Mouse (Mus musculus): ENCODE measurements around the gene Phf24. TPM values are rescaled to one million over a fixed set of nuclear protein-coding genes. Genes with fewer than 3 reads are reported as not detected.

Gene Phf24
- polyA plus RNA-seq, 1 experiment, result not detected

DNA sequence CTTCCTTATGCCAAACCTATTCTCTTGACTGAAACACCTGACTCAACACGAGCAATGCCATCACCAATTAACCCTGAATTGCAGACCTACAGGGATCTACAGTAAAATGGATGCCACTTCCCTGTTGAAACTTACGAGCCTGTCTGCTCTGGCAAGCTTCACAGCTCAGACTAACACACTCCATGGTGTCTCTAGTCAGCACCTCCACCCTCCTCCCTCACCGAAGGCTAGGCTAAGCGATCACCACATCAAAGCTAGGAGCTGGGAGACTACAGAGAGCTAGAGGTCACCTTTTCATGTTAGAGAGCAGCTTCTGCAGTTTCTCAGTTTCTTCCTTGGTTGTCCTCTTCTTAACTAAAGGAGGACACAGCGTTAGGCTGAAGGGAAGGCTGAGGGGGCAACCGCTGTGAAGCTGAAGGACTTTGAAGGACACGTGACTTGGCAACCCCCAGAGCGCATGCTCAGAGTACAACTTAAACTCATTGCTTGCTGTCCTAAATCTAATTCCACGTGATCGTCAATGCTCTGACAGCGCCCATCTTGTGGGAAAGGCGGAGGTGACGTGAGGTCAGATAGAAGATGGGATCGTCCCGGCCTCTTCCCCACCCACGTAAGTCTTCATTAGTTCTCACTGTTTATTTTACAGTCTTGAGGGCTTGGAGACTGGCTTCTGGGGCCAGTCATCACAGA is 43.6 kb upstream of the Phf24 start:
- Histone ChIP-seq H3K36me3 (ENCODE audit: control insufficient read depth, insufficient read depth) (no peaks in the 10 kb centered on the region), H3K4me3 (no peak overlapping the region), H3K4me2 (ENCODE audit: low read depth) (no peak overlapping the region), H3K79me2 (ENCODE audit: control insufficient read depth, insufficient read depth) (no peaks in the 10 kb centered on the region), H3ac (ENCODE audit: control insufficient read depth, insufficient read length) (no peak overlapping the region), H3K27me3 (ENCODE audit: control insufficient read depth, insufficient read depth, insufficient read length) (peaks cover 62% of the 10 kb centered on the region)
- TF ChIP-seq TCF12 (IDR thresholded peaks at IDR 0.05; ENCODE audit: insufficient read depth, poor library complexity, severe bottlenecking), result no peak
- no peak for TF ChIP-seq REST (IDR thresholded peaks at IDR 0.05; ENCODE audit: insufficient read depth, insufficient read length)
- TF ChIP-seq POLR2A (IDR thresholded peaks at IDR 0.05; ENCODE audit: insufficient read length, low read depth), result no peak
- TF ChIP-seq E2F4 (IDR thresholded peaks at IDR 0.05; ENCODE audit: insufficient read depth), result no peak
- TF ChIP-seq SRF (IDR thresholded peaks at IDR 0.05; ENCODE audit: control insufficient read depth, insufficient read length, low read depth), result no peak
- no peak for TF ChIP-seq TCF3 (IDR thresholded peaks at IDR 0.05; ENCODE audit: insufficient read length, low read depth)
- no peak for TF ChIP-seq USF1 (IDR thresholded peaks at IDR 0.05; ENCODE audit: low read depth)
- no peak for TF ChIP-seq CEBPB (IDR thresholded peaks at IDR 0.05; ENCODE audit: insufficient read depth, poor library complexity, severe bottlenecking)
- TF ChIP-seq POLR2AphosphoS2 (IDR thresholded peaks at IDR 0.05; ENCODE audit: insufficient read length, low read depth), result no peak
- TF ChIP-seq MYOG (IDR thresholded peaks at IDR 0.05; ENCODE audit: control insufficient read depth in 1 of 3, insufficient read depth in 1 of 3, insufficient read length in 2 of 3, low read depth in 2 of 3), result no peak
- TF ChIP-seq MAX (IDR thresholded peaks at IDR 0.05; ENCODE audit: low read depth), result no peak
- TF ChIP-seq MYOD1 (IDR thresholded peaks at IDR 0.05; ENCODE audit: control insufficient read depth in 1 of 3, insufficient read length in 2 of 3, low read depth in 2 of 3), result no peak

DNA sequence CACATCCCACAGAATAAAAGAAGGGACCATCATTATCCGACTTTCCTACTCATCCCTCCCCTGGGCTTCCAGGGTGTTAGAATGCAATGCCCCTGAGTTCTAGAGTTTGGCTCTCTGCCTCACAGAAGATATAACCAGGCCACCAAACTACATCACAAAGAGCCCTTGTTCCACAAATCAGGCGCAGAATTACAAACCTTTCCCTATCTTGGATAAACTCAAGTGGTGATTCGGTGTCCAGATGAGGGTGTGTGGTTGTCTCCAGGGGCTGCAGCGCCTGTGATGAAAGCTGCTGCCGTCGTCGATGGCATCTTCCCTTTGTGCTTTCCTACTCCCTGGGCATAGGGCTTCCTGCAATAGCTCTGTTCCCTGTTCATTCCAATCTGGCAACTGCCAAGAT is 42.3 kb upstream of the Phf24 start, which contains the start of gene Fam205c:
Fam205c (minus strand) TSS at position 101 of the 400 bp plus-strand sequence.
- peaks cover 61% of the 10 kb centered on the region for H3K27me3 ChIP-seq (ENCODE audit: control insufficient read depth, insufficient read depth, insufficient read length)
- no peak within 1 kb of the TSS for H3K4me3 ChIP-seq
- H3K36me3 ChIP-seq (ENCODE audit: control insufficient read depth, insufficient read depth), result no peaks in the 10 kb centered on the region
- H3ac ChIP-seq (ENCODE audit: control insufficient read depth, insufficient read length), result no peak within 1 kb of the TSS
- H3K79me2 ChIP-seq (ENCODE audit: control insufficient read depth, insufficient read depth), result no peaks in the 10 kb centered on the region
- TF ChIP-seq USF1 (IDR thresholded peaks at IDR 0.05; ENCODE audit: low read depth), result no peak
- no peak for TF ChIP-seq SRF (IDR thresholded peaks at IDR 0.05; ENCODE audit: control insufficient read depth, insufficient read length, low read depth)
- no peak for TF ChIP-seq POLR2AphosphoS2 (IDR thresholded peaks at IDR 0.05; ENCODE audit: insufficient read length, low read depth)
- TF ChIP-seq MAX (IDR thresholded peaks at IDR 0.05; ENCODE audit: low read depth), result no peak
- TF ChIP-seq TCF12 (IDR thresholded peaks at IDR 0.05; ENCODE audit: insufficient read depth, poor library complexity, severe bottlenecking), result no peak
- TF ChIP-seq REST (IDR thresholded peaks at IDR 0.05; ENCODE audit: insufficient read depth, insufficient read length), result no peak
- no peak for TF ChIP-seq E2F4 (IDR thresholded peaks at IDR 0.05; ENCODE audit: insufficient read depth)
- TF ChIP-seq MYOD1 (IDR thresholded peaks at IDR 0.05; ENCODE audit: control insufficient read depth in 1 of 3, insufficient read length in 2 of 3, low read depth in 2 of 3), result no peak
- no peak within 1 kb of the TSS for H3K4me2 ChIP-seq (ENCODE audit: low read depth)

DNA sequence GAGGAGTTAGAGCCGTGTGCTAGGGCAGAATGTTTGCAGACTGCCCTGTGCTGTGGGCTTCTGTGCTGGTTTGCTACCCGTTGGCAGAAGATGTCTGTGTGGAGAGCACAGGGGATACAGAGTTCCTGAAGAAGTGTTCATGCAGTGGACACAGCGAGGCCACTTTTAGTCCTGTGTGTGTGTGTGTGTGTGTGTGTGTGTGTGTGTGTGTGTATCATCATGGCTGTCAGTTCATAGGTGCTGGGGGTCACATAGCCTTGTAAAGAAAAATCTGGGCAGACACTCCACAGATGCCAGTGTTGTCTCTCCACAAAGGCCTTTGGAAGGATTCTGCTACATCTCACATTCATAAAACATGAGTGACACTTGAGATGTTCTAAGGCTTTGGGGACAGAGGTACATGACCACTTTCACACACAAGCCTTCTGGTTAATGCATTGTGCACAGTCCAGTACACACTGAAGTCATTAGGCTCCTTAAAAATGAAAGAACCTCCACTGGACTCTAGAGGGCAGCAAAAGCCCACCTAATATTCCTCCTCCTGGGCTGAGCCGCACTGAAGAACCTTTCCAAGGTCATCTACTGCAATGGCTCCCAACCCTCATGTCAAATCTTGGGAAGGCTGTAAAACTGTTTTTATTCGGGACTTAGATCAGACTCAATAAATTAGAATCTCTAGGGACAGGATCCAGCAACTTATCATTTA is 39.7 kb upstream of the Phf24 start:
- Histone ChIP-seq H3K79me2 (ENCODE audit: control insufficient read depth, insufficient read depth) (no peaks in the 10 kb centered on the region), H3K4me2 (ENCODE audit: low read depth) (no peak overlapping the region), H3K27me3 (ENCODE audit: control insufficient read depth, insufficient read depth, insufficient read length) (peaks cover 42% of the 10 kb centered on the region), H3K4me3 (no peak overlapping the region), H3ac (ENCODE audit: control insufficient read depth, insufficient read length) (no peak overlapping the region), H3K36me3 (ENCODE audit: control insufficient read depth, insufficient read depth) (no peaks in the 10 kb centered on the region)
- TF ChIP-seq MAX (IDR thresholded peaks at IDR 0.05; ENCODE audit: low read depth) (no peak), CEBPB (IDR thresholded peaks at IDR 0.05; ENCODE audit: insufficient read depth, poor library complexity, severe bottlenecking) (no peak), MYOG (IDR thresholded peaks at IDR 0.05; ENCODE audit: control insufficient read depth in 1 of 3, insufficient read depth in 1 of 3, insufficient read length in 2 of 3, low read depth in 2 of 3) (no peak), SRF (IDR thresholded peaks at IDR 0.05; ENCODE audit: control insufficient read depth, insufficient read length, low read depth) (no peak), TCF12 (IDR thresholded peaks at IDR 0.05; ENCODE audit: insufficient read depth, poor library complexity, severe bottlenecking) (no peak), POLR2A (IDR thresholded peaks at IDR 0.05; ENCODE audit: insufficient read length, low read depth) (no peak), POLR2AphosphoS2 (IDR thresholded peaks at IDR 0.05; ENCODE audit: insufficient read length, low read depth) (no peak), TCF3 (IDR thresholded peaks at IDR 0.05; ENCODE audit: insufficient read length, low read depth) (no peak), USF1 (IDR thresholded peaks at IDR 0.05; ENCODE audit: low read depth) (no peak), MYOD1 (IDR thresholded peaks at IDR 0.05; ENCODE audit: control insufficient read depth in 1 of 3, insufficient read length in 2 of 3, low read depth in 2 of 3) (no peak), E2F4 (IDR thresholded peaks at IDR 0.05; ENCODE audit: insufficient read depth) (no peak), REST (IDR thresholded peaks at IDR 0.05; ENCODE audit: insufficient read depth, insufficient read length) (no peak)

DNA sequence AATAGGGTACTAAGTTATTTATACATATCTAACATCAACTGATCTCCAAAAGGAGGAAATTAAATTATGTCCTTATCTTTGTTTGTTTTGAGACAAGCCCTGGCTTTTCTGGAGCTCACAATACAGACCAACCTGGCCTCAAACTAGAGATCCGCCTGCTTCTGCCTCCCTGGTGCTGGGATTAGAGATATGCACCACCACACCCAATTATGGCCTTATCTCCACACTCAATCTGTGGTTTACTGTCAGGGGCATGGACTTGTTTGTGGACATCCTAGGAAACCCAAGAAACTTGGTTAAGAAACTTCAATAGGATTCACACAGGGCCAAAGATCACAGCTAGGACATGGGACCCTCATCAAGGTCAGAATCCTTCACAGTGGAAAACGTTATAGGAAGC is 38.8 kb upstream of the Phf24 start:
- H3ac ChIP-seq (ENCODE audit: control insufficient read depth, insufficient read length), result no peak overlapping the region
- no peaks in the 10 kb centered on the region for H3K79me2 ChIP-seq (ENCODE audit: control insufficient read depth, insufficient read depth)
- H3K4me2 ChIP-seq (ENCODE audit: low read depth), result no peak overlapping the region
- no peak overlapping the region for H3K4me3 ChIP-seq
- TF ChIP-seq SRF (IDR thresholded peaks at IDR 0.05; ENCODE audit: control insufficient read depth, insufficient read length, low read depth) (no peak), MYOD1 (IDR thresholded peaks at IDR 0.05; ENCODE audit: control insufficient read depth in 1 of 3, insufficient read length in 2 of 3, low read depth in 2 of 3) (no peak), POLR2AphosphoS2 (IDR thresholded peaks at IDR 0.05; ENCODE audit: insufficient read length, low read depth) (no peak), REST (IDR thresholded peaks at IDR 0.05; ENCODE audit: insufficient read depth, insufficient read length) (no peak), USF1 (IDR thresholded peaks at IDR 0.05; ENCODE audit: low read depth) (no peak), TCF12 (IDR thresholded peaks at IDR 0.05; ENCODE audit: insufficient read depth, poor library complexity, severe bottlenecking) (no peak), TCF3 (IDR thresholded peaks at IDR 0.05; ENCODE audit: insufficient read length, low read depth) (no peak)
- peaks cover 42% of the 10 kb centered on the region for H3K27me3 ChIP-seq (ENCODE audit: control insufficient read depth, insufficient read depth, insufficient read length)
- H3K36me3 ChIP-seq (ENCODE audit: control insufficient read depth, insufficient read depth), result no peaks in the 10 kb centered on the region

Data from myocyte (in vitro differentiated cells).